Mouse (Mus musculus) gastrocnemius, adult 18-20 months (tissue): ENCODE measurements around the gene Fgl2. TPM values are rescaled to one million over a fixed set of nuclear protein-coding genes. Genes with fewer than 3 reads are reported as not detected.

Experiments
- DNase-seq: peaks from one replicate; pipeline ENCODE4 v3.0.0; 2021; ENCODE audit warnings: low spot score
- total RNA-seq, 2 experiments: library from RNA; stranded (reverse); gene quantifications; 2 replicates each; pipeline ENCODE4 v1.2.3; 2021

The Fgl2 gene
- total RNA-seq, 2 experiments from 2014 or later = 4.0 to 4.8 TPM

DNA sequence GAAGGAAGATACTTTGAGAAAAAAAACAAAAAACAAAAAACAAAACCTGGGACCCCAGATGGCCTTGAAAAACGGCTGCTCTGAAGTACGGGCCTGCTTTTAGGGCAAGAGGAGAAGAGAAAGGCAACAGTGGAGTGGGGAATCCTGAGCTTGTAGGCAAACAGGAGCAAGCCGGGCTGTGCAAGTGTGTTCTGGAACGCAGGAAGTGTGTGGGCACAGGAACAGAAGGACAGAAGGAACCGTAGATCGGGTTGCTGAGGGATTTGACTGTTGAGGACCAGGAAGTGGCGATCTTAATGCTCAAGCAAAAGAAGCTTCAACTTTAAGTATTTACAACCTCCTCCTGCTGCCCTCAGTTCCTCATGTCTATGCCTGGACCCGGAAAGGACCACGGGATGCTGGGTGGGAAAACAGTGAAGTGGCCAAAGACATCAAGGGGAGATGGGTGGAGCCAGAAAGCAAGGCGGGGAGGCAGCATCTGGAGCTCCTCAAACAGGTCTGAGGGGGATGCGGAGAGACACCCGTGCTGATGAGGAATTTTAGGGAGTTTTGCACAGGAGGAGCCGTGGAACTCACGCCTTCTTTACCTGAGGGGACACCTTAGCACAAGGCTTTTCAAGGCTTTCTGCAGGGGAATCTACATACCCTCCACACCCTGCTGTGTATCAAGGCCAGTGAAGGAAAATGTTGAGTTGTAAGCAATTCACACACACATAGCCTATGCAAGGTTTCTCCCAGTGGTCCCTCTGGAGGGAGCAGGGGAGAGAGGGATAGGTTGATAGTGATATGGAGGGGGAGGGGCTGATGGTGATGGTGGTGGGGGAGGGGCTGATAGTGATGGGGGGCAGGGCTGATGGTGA, 11.2 kb downstream of the Fgl2 start:
- no peak for DNase-seq

DNA sequence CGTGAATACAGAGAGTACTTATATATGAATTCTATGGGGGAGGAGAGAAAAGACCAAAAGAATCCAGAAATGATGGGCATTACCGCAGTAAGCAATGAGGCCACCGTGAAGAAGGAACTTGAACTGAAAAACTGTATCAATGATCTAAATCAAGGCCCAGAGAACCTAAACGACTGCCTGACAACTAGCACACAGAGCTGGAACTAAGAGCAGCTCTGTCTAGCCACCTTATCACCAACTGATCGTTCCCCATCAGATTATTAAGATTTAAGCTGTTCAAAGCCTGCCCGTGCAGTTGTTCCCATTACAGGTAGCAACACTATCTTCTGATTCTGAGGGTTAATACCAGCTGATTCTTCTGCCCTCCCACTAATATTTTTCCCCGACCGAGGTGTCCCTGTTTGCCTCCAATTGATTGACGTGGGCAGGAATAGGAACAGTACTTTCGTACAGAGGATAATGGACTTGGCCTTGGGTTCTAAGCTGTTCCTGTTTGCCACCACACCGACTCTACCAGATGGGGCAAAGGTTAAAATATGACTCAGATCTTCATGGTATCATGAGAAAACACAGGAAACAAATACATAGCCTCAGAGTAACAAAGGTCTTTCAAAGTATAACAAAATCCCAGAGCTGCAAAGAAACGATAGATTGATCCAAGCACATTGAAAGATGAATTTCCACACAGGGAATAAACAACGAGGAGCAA, 12.0 kb downstream of the Fgl2 start:
- DNase-seq = no peak

DNA sequence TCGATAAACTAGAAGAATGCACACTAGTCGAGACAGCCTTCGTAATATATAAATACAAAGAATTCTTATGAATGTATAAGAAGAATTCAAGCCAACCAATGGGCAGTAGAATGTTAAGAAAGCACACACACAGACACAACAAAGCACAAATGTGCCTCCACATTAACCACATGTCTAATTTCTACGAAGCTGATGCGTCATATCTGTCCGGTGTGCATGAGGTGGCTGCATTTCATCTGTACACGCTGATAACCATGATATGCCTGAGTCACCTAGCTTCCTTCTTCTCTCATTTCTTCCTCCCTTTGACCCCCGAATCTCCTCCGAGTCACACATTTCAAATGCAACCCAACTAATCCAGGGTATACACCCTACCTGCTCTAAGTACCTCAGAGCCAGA, 12.5 kb downstream of the Fgl2 start:
- no peak for DNase-seq

DNA sequence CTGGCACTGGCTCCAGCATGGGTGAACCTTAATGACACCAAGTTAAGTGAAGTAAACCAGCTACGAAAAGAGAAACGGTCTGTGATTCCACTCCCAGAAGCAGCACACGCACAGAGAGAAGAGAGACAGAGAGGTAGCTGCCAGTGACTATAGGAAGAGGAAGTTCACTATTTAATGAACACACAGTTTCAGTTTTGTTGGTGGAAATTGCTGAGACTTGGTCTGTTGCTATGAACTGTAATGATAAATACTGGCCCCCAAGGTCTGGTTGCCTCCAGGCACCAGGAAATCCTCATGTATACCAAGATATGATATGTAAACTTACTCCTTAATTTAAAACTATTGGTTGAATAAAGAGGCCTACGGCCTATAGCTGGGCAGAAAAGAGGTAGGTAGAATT, 14.0 kb downstream of the Fgl2 start:
- no peak for DNase-seq

DNA sequence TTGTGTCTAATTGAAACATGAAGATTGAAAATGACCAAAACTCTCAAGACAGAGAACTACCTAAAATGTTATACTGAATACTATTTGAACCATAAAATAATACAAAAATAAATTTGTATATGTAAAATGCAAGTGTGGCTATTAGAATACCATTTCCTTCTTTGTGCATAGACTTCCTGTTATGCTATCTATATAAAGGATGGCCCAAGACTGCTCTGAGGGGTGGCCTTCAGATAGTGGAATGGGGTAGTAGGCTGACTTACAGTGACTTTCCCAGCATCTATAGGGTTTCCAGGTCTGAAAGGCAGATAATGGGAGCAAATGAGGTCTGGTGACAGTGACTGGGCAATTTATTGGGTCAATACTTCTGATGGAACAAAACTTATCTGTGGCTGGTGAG, 14.9 kb downstream of the Fgl2 start:
- DNase-seq = no peak

DNA sequence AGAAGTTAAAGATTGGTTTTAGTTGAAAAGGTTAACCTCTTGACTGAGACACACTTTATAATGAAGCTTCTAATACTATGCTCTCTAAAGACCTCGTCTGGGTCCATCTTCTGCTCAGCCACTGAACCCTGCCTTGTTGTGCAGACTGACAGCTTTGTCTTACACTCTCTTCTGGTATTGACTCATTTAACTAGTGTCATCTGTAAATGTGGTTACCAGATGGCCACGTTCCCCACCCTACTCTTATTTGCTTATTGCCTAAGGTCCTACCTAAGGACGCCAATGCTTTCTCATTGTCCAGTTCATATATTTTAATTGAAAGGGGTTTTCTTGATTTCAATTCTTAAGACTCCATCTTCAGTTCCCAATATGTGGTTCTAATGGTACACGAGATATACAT, 16.4 kb downstream of the Fgl2 start:
- DNase-seq = no peak

DNA sequence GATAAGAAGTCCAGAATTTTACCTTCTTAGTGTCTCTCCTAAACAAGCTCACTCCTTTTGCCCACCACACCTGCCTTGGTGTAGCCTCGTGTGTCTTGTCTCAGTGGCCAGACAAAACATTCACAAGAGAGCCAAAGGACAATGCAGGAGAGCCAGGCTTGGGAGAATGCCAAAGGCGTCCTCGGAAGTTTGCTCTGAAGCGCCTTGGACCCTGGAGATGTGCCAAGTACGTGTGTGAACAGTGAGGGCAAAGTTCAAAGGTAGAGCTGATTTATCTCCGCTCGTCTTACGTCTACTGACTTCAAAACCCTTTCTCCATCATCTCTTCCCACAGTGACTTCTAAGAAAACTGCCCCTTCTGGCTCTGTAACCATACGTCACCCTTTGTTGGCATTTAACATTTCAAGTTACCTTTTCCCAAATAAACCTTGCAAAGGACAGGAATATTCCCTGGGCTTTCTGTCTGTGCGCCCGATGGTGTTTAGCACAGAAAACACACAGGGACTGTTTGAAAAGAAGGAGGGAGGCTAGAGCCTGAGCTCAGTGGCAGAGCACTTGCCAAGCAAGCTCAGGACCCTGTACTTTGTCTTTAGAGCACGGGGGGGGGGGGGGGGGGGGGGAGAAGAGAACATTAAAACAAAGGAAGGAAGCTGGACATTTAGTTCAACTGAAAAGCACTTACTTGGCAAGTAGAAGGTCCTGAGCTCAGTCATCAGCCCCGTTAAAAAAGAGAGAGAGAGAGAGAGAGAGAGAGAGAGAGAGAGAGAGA, 19.4 kb downstream of the Fgl2 start:
- DNase-seq = no peak

DNA sequence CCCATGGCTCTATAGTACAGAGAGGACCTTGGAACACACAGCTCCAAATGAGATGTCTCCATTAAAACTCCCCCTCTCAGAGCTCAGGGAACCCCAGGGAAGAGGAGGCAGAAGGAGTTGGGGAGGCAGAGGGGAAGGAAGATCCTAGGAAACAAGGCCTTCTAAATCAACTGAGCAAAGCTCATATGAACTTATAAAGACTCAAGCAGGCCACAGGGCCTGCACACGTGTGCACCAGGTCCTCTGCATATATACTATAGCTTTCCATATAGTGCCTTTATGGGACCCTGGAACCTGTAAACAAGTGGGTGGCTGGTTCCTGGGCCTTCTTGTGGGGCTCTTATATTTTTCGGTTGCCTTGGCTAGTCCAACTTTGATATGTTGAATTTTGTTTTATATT, 22.1 kb downstream of the Fgl2 start:
- no peak for DNase-seq

DNA sequence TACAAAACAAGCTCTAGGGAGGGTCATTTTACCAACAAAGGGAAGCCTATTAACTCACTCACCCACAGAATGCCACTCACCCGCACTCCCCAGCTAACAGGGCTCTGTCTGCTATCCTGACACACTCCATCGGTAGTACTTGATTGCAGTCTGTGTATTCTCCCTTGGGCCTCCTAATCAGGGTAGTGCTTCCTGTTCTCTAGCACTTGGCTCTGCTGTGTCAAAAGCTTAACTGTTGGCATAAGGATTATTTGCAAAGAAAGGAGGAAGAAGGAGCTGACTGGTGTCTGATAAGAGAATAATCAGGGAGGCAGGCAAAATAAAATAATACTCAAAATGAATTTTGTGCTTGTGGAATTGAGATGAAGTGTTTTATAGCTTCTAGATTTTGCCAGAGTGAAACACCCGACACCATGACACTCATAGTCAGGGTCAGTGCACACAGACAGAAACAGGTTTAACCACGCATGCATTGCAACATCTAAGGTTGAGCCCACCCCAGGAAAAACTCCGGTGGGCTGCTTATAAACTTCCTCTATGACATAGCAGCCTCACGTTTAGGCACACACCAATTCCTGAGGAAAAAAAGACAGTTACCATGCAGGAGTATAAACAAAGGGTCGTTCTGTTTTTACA, 22.9 kb downstream of the Fgl2 start:
- DNase-seq = no peak

DNA sequence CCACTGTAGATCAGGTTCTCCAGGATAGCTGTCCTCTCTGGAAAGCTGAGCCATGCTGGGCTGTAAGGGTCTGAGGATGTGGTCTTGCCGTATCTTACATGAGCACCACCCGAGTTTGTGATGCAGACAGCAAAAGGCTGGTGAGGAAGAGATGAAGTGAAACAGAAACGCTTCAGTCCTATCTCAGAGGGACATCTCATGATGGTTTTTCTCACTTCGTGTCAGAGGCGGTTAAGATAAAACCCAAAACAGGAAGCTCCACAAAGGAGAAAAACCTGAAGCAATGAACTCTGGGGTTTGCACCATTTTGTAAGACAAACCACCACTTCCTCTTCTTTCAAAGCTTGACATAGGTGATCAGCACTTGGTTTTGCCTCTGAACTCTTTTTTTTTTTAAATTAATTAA, 38.8 kb downstream of the Fgl2 start:
- no peak for DNase-seq

DNA sequence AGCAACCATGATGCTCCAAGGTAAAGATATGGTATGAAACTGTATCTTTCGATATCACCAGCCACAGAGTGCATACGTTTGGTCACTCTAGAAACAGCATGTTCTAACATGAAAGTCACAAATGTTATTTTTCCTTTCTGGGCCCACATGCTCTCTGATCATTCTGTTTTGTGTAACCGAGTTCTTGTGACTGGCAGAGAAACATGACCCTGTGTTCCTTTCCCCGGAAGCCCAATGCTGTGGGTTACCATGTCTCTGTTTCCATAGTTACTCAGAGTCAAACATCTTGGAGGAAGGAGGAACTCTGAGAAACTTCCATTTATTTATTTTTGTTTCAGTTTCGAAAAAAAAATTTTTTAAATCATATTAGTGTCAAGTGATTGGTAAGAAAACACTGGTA, 39.6 kb downstream of the Fgl2 start:
- no peak for DNase-seq

DNA sequence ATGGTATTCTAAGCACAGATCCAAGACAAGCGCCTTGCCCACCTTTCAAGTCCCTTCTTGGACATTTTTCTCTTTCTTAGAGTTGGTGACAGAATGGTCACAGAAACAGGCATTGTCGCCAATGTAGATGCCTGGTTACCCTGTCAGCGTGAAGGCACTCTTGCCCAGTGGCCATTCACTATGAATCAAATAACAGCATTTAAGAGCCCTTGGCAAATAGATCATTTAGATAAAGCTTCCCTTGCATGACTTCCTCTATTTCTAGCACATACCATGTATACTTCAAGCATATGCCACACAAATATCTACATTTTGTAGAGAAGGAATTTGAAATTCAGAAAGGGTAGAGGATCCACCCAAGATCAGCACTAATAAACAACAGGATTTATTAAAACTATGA, 40.9 kb downstream of the Fgl2 start:
- DNase-seq = no peak

DNA sequence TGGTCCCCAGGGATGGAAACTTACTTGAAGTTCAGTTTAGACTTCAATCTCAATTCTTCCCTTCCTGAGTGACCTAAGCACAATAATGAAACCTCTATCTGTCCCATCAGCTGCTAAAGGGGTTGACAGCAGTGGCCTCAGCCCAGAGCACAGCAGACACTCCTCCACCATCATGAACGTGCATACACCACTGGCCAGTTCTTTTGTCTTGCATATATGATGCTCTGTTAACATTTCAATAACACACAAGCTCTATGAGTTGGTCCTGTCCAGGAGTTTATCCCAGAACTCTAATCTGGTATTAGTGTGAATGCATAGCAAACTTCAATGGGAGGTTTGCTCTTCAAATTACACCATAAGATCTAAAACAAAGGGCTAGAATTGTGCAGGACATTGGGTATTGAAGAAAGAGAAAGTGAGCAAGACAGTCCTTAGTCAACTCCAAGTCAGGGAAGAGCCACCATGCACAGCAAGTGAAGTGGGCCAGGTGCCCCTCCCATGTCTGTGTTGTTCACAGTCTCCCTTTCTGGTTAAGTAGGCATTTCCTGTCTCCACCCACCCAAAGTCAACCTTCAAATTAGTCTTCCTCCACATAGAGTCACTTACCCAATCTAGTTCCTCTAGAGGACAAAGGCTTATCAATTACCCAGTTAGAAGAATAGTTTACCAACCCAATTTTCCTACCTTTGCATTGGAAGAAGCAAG, 41.8 kb downstream of the Fgl2 start:
- no peak for DNase-seq

DNA sequence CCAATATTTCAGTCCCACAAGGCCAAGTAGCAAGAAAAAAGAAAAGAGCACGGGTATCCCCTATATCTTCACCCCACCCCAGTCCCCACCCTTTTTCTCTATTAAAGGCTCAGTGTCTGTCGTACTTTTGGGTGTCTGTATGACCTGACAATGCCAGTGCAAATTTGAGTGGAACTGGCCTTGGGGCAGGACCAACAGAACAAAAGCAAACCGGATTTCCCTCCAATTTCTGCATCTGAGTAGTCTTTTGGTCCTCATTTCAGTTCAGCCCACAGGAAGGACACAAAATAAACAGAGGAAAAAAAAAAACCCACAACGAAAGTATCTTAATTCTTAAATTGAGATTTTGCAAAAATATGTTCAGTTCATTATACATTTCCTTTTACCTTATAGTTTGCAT, 46.2 kb downstream of the Fgl2 start:
- DNase-seq = no peak

DNA sequence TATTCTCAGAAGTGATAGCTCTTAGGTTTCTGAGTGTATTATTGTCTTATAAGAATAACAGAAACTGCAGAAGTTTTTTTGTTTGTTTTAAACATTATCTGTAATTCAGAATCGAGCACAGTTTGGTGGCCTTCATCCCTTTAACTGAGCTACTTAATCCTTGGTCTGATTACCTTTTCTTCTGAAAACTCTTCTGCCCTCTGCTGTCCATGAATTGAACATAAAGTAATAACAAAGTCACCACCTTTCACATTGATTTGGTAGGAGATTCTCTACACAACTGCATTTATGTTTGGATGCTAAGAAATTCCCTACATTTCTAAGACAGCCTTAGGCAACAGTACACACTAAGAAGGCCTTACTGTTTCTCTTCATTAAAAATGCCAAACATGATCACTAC, 48.2 kb downstream of the Fgl2 start:
- DNase-seq = peak; percentile 51

DNA sequence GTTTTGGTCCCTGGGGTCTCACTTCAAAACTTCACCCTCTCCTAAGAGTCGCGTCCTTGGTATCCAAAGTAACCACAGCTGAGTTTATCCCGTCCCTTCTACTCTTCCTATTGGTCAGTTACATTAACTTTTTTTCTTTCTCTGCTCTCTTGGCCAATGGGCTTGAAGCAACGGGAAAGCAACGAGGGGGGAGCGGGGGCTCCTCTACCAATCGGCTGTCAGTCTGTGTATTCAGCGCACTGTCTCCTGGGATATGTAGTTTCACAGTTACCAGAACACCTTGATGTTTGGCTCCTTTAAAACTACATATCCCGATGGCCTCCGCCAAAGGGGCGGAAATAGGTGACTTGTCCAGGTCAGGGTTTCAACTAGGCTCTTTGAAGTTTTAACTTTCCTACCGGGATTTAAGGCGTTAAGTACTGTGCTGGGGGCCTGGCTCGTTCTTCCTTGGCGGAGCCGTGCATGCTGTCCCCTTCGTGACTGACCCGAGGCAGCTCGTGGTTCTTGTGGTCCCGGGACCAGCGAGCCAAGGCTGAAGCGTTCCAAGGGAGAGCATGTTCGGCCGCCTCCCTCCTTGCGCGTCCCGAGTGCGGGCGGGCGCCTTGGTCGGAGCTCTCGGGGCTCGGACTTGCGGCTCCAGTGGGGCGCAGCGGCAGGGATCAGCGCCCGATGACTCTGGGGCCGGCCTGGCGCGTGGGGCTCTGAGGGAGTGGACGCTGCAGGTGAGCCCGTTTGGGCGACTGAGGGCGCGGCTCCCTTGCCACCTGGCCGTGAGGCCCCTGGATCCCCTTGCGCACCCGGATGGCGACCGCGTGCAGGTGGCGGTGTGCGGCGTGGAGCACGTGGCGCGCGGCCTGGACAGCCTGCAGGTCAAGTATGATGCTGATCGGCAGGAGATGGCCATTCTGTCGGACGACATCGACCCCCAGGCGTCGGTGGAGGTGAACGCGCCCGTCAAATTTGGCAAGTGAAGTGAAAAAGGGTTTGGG, 52.5 kb downstream of the Fgl2 start, which contains the start of the genes Ccdc146 and Fam185a:
Ccdc146 (minus strand) TSS at position 64 of the 989 bp plus-strand sequence.
Fam185a (plus strand) TSS at position 345 of the 989 bp plus-strand sequence.
- peak; percentile 97 for DNase-seq

DNA sequence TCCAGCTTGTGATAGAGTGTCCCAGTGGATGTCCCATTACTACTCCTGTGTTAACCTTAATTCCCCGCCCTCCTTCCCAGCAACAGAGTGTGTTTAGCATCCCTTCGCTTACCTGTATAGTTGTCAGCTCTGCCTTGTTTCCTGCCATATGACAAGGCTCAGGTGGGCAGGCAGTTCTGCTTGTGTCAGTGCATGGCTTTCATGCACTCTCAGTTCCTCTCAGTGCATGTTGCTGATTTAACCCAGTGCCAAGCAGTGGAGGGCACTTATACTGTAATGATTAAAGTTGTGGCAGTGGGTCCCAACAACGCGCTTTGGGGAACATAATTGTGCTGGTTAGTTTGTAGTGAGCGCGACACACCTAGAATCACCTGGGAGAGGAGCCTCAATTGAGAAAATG, 54.2 kb downstream of the Fgl2 start:
- no peak for DNase-seq
